Mouse (Mus musculus): ENCODE results near the gene Hoxa3.

DNA sequence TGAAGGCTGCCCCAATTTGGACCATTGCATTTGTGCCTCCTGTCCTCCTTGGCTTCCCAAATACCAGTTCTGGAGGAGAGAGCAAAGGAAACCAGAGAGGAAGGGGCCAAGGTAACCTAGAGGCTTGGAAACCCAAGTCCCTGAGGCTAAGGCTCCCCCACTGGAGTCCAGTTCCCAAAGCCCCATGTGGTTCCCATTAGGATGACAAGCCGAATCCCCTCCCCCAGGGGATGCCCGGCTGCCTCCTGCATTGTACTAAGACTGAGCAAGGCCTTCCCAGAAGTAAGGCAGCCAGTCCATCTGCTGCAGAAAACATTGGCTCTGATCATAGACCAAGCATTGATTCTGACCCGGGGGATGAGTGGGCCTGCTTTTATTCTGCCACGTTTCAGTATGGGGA, 41.8 kb downstream of the Hoxa3 start:
- TF ChIP-seq CTCF (IDR thresholded peaks at IDR 0.05; ENCODE audit: borderline replicate concordance, control insufficient read depth, extremely low read depth, insufficient read depth, low read length, poor library complexity) (no peak), POLR2A (IDR thresholded peaks at IDR 0.05; ENCODE audit: control insufficient read depth, extremely low read depth, insufficient read depth, low read length, poor library complexity) (no peak)
